Mouse (Mus musculus): ENCODE data around the gene Smc1a. TPM values are rescaled to one million over a fixed set of nuclear protein-coding genes. Genes with fewer than 3 reads are reported as not detected.

Smc1a gene
- polyA plus RNA-seq, 1 experiment = 7.0 TPM

DNA sequence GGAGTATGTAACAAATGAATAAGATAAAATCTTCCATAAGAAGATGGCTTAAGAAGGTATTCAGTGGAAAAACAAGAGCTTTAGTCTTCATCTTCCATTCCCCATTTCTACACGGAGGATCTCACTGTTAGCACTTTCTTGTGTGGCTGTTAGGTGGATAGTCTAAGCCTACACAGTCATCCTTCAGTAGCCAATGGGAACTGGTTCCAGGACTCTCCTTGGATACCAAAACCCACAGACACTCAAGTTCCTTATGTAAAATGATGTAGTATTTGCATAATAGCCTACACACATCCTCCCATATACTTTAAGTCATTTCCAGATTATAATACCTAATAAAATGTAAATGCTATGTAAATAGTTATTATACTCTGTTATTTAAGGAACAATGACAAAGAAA, 81.3 kb downstream of the Smc1a start:
- no peak for TF ChIP-seq GATA1 (IDR thresholded peaks at IDR 0.05; ENCODE audit: low read length)

Other genes with a start within 250 kb of the Smc1a start
- gene Huwe1, start 215.6 kb upstream of the Smc1a start, polyA plus RNA-seq (2012) = 33.7 and 38.2 TPM in 2 replicates
- 32.2 and 39.1 TPM in 2 replicates for gene Hsd17b10, start 14.6 kb upstream of the Smc1a start, polyA plus RNA-seq (2012)
- 0.67 and 1.4 TPM in 2 replicates for gene Ribc1, start 133 bp upstream of the Smc1a start, polyA plus RNA-seq (2012)
- 0.08 and 0.11 TPM in 2 replicates for gene Iqsec2, start 127.8 kb downstream of the Smc1a start, polyA plus RNA-seq (2012)
- 68.3 TPM in 2 replicates for gene Kdm5c, start 216.6 kb downstream of the Smc1a start, polyA plus RNA-seq (2012)